Mouse (Mus musculus) small intestine, adult 2 months (tissue): ENCODE data around the gene Rxrb.
A peak's percentile ranks its signal among the peaks of the same experiment; 100 is the strongest.

Experiments used
- CTCF ChIP-seq: fragments of 200-500 bp; IDR thresholded peaks from 2 replicates; pipeline ENCODE4 v1.5.1; 2012; ENCODE audit warnings: low read depth, mild to moderate bottlenecking, control low read depth, inconsistent platforms, low read length, moderate library complexity, mixed read lengths; ENCODE audit not compliant: insufficient replicate concordance, insufficient read length; ENCODE audit errors: extremely low read depth
- POLR2A ChIP-seq: fragments of 200-500 bp; IDR thresholded peaks from 2 replicates; pipeline ENCODE4 v1.6.1; 2012; ENCODE audit warnings: low read depth, mild to moderate bottlenecking, control low read depth, inconsistent platforms, low read length, moderate library complexity

DNA sequence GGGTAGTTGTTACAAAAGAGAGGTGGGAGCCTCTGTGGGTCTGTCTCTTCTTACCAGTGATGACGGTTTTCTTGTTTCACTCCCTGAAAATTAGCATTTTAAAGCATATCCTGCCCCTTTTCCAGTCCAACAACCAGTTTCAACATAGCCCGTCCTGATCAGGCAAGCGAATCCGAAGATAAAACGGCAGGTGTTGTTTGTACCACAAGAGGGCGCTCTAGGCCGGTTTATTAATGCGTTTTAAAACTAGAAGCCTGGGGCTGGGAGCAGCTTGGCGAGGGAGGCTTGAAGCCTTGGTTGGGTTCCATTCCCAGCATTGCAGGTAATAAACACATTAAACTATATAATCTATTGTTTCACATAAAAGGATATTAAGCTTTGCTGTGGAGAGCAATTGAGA, 45.9 kb downstream of the Rxrb start:
- peak; percentile 83; the same call in 1 of the 2 replicates for TF ChIP-seq CTCF
- TF ChIP-seq POLR2A, result no peak
